Mouse (Mus musculus) embryo, embryonic 10.5 days (tissue): ENCODE data around the gene C130032M10Rik.
"Not testable (repeated sequence)": the region's sequence is repeated elsewhere in the genome, so short reads cannot be mapped to it uniquely, and the experiment has no call there.

Source experiments
- DNase-seq: peaks from one replicate; pipeline ENCODE4 v3.0.0-alpha.2; 2015; ENCODE audit warnings: low spot score

Gene C130032M10Rik

GRCm38 (mm10) chr9:114518812-114519477 lies 3.4 kb downstream of the C130032M10Rik start:
- no peak for DNase-seq

DNA sequence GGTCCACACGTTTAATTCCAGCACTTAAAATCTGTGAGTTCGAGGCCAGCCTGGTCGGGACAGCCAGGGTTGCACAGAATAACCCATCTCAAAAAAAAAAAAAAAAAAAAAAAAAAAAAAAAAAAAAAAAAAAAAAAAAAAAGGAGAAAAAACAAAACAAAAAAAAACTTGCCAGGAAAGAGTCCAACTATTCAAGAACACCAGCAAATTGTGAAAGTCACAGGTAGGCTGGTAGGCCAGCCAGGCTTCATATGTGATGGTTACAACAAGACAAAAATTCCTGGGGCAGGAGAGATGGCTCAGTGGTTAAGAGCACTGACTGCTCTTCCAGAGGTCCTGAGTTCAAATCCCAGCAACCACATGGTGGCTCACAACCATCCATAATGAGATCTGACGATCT lies 5.0 kb downstream of the C130032M10Rik start:
- DNase-seq, result not testable (repeated sequence)

DNA sequence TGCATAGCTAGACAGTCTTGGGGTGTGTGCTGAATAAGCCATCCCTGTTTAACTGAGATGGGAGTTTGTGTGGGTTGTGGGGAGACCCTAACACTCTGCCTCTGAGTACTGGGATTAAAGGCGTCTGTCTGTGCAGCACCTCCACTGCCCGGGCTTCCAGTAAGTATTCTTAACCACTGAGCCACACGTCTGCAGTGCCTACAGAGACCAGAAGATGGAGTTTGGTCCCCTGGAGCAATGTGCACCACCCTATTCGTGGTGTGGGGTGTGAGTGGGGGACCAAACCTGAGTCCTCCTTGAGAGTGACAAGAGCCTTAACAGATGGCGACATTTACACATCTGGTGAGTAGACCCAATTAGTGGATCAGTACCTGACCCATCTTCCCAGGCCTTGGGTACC lies 6.5 kb downstream of the C130032M10Rik start:
- DNase-seq, result no peak

DNA sequence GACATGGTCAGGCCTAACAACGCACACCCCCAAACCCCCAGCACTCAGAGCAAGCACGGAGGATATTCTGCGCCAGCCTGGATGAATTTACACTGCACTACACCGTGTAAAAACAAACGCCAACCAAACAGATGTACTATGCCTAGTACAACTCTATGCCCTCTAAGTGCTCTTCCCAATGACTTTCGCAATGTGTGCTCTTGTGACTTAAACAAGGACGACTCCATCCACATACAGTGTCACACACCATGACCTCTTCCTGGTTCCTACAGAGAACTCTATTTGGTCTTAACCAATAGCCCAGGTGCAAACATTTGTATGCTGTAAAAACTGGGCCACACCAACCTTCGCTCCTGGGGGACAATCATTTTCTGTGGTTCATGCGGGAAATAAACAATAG lies 7.0 kb downstream of the C130032M10Rik start:
- DNase-seq, result no peak

DNA sequence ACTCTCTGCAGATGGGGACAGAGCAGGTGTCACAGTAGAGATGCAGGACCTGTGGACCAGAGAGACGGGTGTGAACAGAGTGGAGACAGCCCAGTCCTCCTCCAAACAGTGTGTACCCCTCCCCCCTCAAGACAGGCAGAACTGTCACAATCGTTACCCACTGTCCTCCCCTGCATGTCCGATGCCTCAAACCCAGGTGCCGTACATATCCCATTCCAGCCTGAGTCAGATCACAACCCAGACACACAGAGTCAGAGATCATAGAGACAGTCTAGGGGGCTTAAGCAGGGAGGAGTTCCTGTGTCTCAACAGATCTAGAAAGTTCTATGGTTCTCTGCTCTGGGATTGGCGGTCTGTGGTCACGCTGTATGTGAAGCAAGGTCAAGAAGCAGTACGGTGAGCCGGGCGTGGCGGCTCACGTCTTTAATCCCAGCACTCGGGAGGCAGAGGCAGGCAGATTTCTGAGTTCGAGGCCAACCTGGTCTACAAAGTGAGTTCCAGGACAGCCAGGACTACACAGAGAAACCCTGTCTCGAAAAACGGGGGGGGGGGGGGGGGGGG lies 9.7 kb downstream of the C130032M10Rik start:
- no peak for DNase-seq

- DNase-seq, result no peak
These were observed 10.4 kb downstream of the C130032M10Rik start for GRCm38 (mm10) chr9:114525891-114526290.

GRCm38 (mm10) chr9:114526581-114526980 lies 11.1 kb downstream of the C130032M10Rik start:
- DNase-seq, result peak; percentile 71

- peak; percentile 92 for DNase-seq
These were observed 11.6 kb downstream of the C130032M10Rik start for GRCm38 (mm10) chr9:114527085-114527484.

- DNase-seq, result peak; percentile 97
These were observed 12.6 kb downstream of the C130032M10Rik start for GRCm38 (mm10) chr9:114527992-114528679.

DNA sequence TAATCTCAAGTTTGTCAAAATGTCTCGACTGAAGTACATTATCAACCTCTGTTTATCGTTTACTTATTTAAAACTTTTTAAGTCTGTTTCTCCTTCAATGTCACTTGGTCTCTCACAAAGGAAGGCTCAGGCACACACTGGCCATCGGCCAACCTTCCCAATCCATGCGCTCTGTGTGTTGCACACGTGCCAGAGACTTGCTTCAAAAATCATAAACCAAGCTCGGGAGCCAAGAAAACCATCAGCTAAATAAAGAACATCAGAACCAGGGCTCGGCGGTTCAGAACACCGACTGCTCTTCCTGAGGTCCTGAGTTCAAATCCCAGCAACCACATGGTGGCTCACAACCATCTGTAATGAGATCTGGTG lies 13.2 kb downstream of the C130032M10Rik start:
- DNase-seq, result no peak

GRCm38 (mm10) chr9:114531276-114531675 lies 15.8 kb downstream of the C130032M10Rik start:
- DNase-seq, result peak; percentile 62

DNA sequence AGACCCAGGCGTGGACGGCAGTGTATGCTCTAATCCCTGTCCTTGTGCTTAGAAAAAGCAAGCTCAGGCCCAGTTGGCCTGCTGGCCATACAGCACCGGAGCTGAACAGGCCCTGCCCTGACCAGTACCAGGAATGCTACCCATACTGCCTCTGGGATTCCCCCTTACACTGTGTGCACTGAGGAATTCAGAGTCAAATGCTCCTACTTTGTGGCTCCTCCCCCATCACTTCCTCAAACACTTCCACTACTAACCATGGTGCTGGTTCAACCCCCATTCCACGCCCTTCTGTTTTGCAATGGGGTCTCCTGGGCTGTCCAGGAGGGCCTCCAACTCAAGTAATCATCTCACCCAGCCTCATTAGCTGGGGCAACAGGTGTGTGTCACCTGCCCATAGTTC lies 18.4 kb downstream of the C130032M10Rik start:
- DNase-seq, result no peak

- DNase-seq, result no peak
These were observed 19.4 kb downstream of the C130032M10Rik start for GRCm38 (mm10) chr9:114534747-114535517.

GRCm38 (mm10) chr9:114536628-114537027 lies 21.1 kb downstream of the C130032M10Rik start:
- peak; percentile 84 for DNase-seq

- DNase-seq, result no peak
These were observed 23.6 kb downstream of the C130032M10Rik start for GRCm38 (mm10) chr9:114538996-114539563.

GRCm38 (mm10) chr9:114541279-114541741 lies 25.8 kb downstream of the C130032M10Rik start:
- DNase-seq, result no peak

DNA sequence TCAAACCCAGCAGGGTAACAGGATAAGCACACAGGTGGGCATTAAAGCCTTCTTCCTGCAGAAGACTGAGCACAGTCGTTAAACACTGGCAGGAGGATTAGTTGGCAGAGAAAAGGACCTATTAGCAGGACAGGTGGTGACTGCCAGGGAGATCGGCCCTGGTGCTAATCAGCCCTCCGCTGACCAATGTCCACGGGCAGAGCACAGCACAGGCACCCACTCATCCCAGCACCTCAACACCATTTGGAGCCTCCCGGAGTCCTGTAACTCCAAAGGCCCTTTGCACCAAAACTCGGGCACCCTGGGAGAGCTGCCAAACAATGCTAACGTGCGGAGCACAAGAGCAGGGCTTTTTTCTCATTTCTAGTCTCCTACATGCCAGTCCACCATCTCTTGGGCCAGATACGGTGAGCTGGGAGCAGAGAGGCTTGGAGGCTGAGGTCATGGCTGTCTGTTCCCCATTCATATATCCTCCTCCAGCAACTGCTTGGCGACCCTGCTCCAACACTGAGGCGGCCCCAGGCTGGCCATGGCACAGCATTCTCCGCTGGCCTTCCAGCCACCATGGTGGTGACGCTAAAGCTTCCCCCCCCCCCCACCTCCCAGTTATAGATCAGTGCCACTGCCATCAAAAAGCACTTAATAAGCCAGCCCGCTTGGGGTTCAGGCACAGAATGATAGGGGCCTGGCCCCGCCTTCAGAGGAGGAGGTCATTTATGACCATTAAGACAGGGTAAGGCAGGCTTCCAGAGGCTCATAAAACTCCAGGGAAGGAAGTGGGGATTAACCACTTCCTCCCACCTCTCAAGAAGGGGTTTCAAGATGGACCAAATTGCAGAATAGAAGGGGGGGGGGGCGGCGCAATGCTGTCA lies 28.6 kb downstream of the C130032M10Rik start:
- DNase-seq, result peak; percentile 17

- no peak for DNase-seq
These were observed 29.4 kb downstream of the C130032M10Rik start for GRCm38 (mm10) chr9:114544754-114545393.

GRCm38 (mm10) chr9:114546765-114547164 lies 31.3 kb downstream of the C130032M10Rik start:
- DNase-seq, result no peak

- DNase-seq, result peak; percentile 27
These were observed 32.2 kb downstream of the C130032M10Rik start for GRCm38 (mm10) chr9:114547643-114548077.
